Mouse (Mus musculus): ENCODE data around the gene Grk6.

DNA sequence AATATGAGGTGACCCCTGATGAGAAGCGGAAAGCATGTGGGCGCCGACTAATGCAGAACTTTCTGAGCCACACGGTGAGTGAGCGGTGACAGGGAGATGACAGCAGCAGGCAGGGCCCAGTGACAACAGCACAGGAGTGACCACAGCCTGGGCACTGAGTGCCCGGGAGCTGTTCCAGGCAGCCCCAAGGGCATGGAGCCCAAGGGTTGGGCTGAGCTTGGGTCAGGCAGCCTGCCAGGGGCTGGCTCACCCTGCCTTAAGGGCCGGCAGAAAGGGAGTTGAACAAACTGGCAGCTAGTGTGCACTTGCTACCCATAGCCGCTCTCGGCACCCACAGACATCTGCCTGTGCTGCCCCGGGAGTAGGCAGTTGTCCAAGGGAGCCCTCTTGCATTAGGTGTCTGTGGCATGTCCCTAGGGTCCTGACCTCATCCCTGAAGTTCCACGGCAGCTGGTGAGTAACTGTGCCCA lies 5.7 kb downstream of the Grk6 start:
- TF ChIP-seq POLR2A (IDR thresholded peaks at IDR 0.05; ENCODE audit: control insufficient read depth, low read depth, low read length), result no peak
- TF ChIP-seq CTCF (IDR thresholded peaks at IDR 0.05; ENCODE audit: control insufficient read depth, insufficient read depth, insufficient replicate concordance, low read depth, low read length), result no peak

All from testis, adult 2 months (tissue).